Mouse (Mus musculus) stomach, embryonic 14.5 days (tissue): ENCODE measurements at regions not wholly inside any gene's neighbourhood (a gene's known extent, or its start where the extent isn't known, plus 50 kb on each side); places are given as distances from the start of the nearest gene placed in this dataset.

ENCODE experiments used
- ATAC-seq: fragments of 200-750 bp; cut with Nextera tagmentation; 2 replicates; pipeline ENCODE4 v1.8.0; 2017; ENCODE audit warnings: low read depth, moderate TSS enrichment; ENCODE audit not compliant: insufficient number of reproducible peaks, insufficient read depth, low FRiP score
- H3K27ac ChIP-seq: fragments of 300-500 bp; sonication (generic); 2 replicates; pipeline ENCODE4 v1.5.1; 2014; ENCODE audit warnings: mild to moderate bottlenecking, low read length, moderate library complexity, mixed read lengths
- H3K27me3 ChIP-seq: fragments of 300-500 bp; sonication (generic); 2 replicates; pipeline ENCODE4 v1.6.1; 2014; ENCODE audit warnings: low read length, control low read depth, mixed read lengths; ENCODE audit not compliant: control insufficient read depth, insufficient read depth
- H3K36me3 ChIP-seq: fragments of 300-500 bp; sonication (generic); 2 replicates; pipeline ENCODE4 v1.6.1; 2014; ENCODE audit warnings: mild to moderate bottlenecking, control low read depth, low read length, moderate library complexity, mixed read lengths; ENCODE audit not compliant: control insufficient read depth, insufficient read depth
- H3K4me1 ChIP-seq: fragments of 300-500 bp; sonication (generic); 2 replicates; pipeline ENCODE4 v1.6.1; 2014; ENCODE audit warnings: low read length, control low read depth, mixed read lengths; ENCODE audit not compliant: control insufficient read depth, insufficient read depth
- H3K4me2 ChIP-seq: fragments of 300-500 bp; sonication (generic); replicated peaks from 2 replicates; pipeline ENCODE4 v1.6.1; 2014; ENCODE audit warnings: low read depth, low read length, control low read depth
- H3K4me3 ChIP-seq: fragments of 300-500 bp; sonication (generic); 2 replicates; pipeline ENCODE4 v1.5.1; 2014; ENCODE audit warnings: low read depth, low read length, control low read depth
- H3K9ac ChIP-seq: fragments of 300-500 bp; sonication (generic); replicated peaks from 2 replicates; pipeline ENCODE4 v1.6.1; 2014; ENCODE audit warnings: low read depth, mild to moderate bottlenecking, control low read depth, low read length, moderate library complexity, mixed read lengths
- H3K9me3 ChIP-seq: fragments of 300-500 bp; sonication (generic); 2 replicates; pipeline ENCODE4 v1.6.1; 2016; ENCODE audit warnings: low read depth, low read length, control low read depth; ENCODE audit not compliant: control insufficient read depth
- WGBS: fragments of 180-500 bp; shearing (Covaris S2); extraction: QIAGEN DNeasy Blood & Tissue Kit; methylation state at CpG from one replicate; pipeline ENCODE4 v1.1.7; 2014; 5-methylcytosine and 5-hydroxymethylcytosine counted together

- 26% methylated on average over 6 of the region's 6 CpGs for WGBS
- Histone ChIP-seq H3K27ac (no peak overlapping the region), H3K27me3 (no peaks in the 10 kb centered on the region), H3K9me3 (no peaks in the 10 kb centered on the region), H3K4me2 (0 out of 2 replicates have a peak overlapping the region, but pooled peaks have one; percentile 7), H3K36me3 (no peaks in the 10 kb centered on the region), H3K4me3 (no peak overlapping the region), H3K4me1 (no peaks in the 10 kb centered on the region), H3K9ac (no peak overlapping the region)
- no peak for ATAC-seq
Measured at GRCm38 (mm10) chr19:30380515-30381206, 147.9 kb downstream of the Mbl2 start.

GRCm38 (mm10) chr19:30393791-30394190 lies 155.7 kb downstream of the Dkk1 start:
- Histone ChIP-seq H3K4me2 (no peak overlapping the region), H3K9ac (no peak overlapping the region), H3K4me1 (0 out of 2 replicates have a peak, but pooled peaks cover 3% of the 10 kb centered on the region), H3K36me3 (no peaks in the 10 kb centered on the region), H3K27me3 (no peaks in the 10 kb centered on the region), H3K27ac (no peak overlapping the region), H3K9me3 (no peaks in the 10 kb centered on the region), H3K4me3 (no peak overlapping the region)
- 30% methylated on average over 5 of the region's 5 CpGs for WGBS
- ATAC-seq: no peak

GRCm38 (mm10) chr19:30406943-30407342 lies 142.5 kb downstream of the Dkk1 start:
- H3K36me3 ChIP-seq: no peaks in the 10 kb centered on the region
- no peak for ATAC-seq
- no peak overlapping the region for H3K4me3 ChIP-seq
- no peak overlapping the region for H3K27ac ChIP-seq
- no peak overlapping the region for H3K4me2 ChIP-seq
- no peak overlapping the region for H3K9ac ChIP-seq
- no peaks in the 10 kb centered on the region for H3K4me1 ChIP-seq
- 84% methylated on average over 6 of the region's 6 CpGs for WGBS
- no peaks in the 10 kb centered on the region for H3K9me3 ChIP-seq
- no peaks in the 10 kb centered on the region for H3K27me3 ChIP-seq

DNA sequence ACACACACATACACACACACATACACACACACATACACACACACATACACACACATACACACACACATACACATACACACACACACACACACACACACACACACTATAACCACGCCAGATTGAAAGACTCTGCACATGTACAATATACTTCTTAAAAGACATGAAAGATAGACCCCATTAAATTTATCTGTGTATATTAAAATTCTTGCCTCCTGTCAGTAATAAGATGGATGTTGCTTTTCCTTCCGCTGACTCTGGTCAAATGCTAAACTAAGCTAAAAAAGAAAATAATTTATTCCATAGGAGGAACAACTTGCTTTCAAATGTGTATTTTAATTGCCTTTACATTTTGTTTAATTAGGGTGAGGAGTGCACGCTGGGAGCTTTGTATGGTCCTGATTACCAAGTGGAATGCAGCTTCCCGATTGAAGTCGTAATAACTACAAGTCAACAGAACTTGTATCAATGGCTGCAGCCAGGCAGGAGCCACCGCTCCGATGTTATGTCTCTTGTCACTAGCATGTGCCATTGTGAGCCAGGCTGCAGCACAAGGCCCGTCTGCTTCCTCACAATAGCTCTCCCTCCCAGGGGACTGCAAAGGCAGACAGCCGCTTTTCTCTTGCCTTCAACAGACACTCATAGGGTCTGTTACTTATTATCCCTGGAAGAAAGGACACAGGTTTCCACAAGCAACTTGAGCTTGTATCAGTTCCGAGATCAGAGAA lies 129.7 kb downstream of the Dkk1 start:
- H3K4me3 ChIP-seq: no peak overlapping the region
- no peaks in the 10 kb centered on the region for H3K4me1 ChIP-seq
- no peaks in the 10 kb centered on the region for H3K27me3 ChIP-seq
- WGBS: 24% methylated on average over 10 of the region's 10 CpGs
- H3K27ac ChIP-seq: no peak overlapping the region
- H3K4me2 ChIP-seq: no peak overlapping the region
- no peaks in the 10 kb centered on the region for H3K9me3 ChIP-seq
- ATAC-seq: no peak
- H3K9ac ChIP-seq: no peak overlapping the region
- no peaks in the 10 kb centered on the region for H3K36me3 ChIP-seq

- ATAC-seq: no peak
- WGBS: 78% methylated on average over 2 of the region's 2 CpGs
- H3K4me3 ChIP-seq: no peak overlapping the region
Measured at GRCm38 (mm10) chr19:30425627-30426026, 123.8 kb downstream of the Dkk1 start.

DNA sequence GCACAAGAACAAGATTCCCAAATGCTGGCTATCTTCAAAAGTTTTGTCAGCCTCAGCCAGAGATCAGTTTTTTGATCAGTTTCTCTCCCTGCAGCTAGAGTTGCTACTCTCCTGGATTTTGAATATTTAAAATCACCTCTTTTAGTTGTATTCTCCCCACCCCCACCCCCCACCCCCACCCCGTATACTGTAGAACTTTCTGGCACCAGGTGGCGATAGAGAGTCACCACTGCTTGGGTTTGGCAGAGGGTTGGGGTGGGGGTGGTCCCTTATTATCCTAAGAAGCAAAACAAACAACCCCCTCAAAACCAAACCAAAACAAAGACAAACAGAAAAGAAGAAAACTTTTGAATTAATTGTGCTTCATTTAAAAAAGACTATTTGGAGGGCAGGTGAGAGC lies 122.0 kb downstream of the Dkk1 start:
- ATAC-seq: no peak
- no peaks in the 10 kb centered on the region for H3K27me3 ChIP-seq
- no peaks in the 10 kb centered on the region for H3K4me1 ChIP-seq
- no peak overlapping the region for H3K4me2 ChIP-seq
- no peak overlapping the region for H3K27ac ChIP-seq
- no peak overlapping the region for H3K4me3 ChIP-seq
- 10% methylated on average over 2 of the region's 2 CpGs for WGBS
- no peaks in the 10 kb centered on the region for H3K9me3 ChIP-seq
- H3K9ac ChIP-seq: no peak overlapping the region
- H3K36me3 ChIP-seq: no peaks in the 10 kb centered on the region

More at GRCm38 (mm10) chr19:30425627-30426026, 123.8 kb downstream of the Dkk1 start:
- Histone ChIP-seq H3K9ac (no peak overlapping the region), H3K27me3 (no peaks in the 10 kb centered on the region), H3K36me3 (no peaks in the 10 kb centered on the region), H3K4me2 (no peak overlapping the region), H3K9me3 (no peaks in the 10 kb centered on the region), H3K27ac (no peak overlapping the region), H3K4me1 (no peaks in the 10 kb centered on the region)

GRCm38 (mm10) chr19:30433141-30433540 lies 116.3 kb downstream of the Dkk1 start:
- WGBS: 93% methylated on average over 1 of the region's 1 CpGs
- no peak overlapping the region for H3K9ac ChIP-seq
- H3K36me3 ChIP-seq: no peaks in the 10 kb centered on the region
- no peaks in the 10 kb centered on the region for H3K9me3 ChIP-seq
- no peak for ATAC-seq
- H3K4me1 ChIP-seq: no peaks in the 10 kb centered on the region
- no peak overlapping the region for H3K27ac ChIP-seq
- H3K27me3 ChIP-seq: no peaks in the 10 kb centered on the region
- H3K4me2 ChIP-seq: no peak overlapping the region
- no peak overlapping the region for H3K4me3 ChIP-seq

DNA sequence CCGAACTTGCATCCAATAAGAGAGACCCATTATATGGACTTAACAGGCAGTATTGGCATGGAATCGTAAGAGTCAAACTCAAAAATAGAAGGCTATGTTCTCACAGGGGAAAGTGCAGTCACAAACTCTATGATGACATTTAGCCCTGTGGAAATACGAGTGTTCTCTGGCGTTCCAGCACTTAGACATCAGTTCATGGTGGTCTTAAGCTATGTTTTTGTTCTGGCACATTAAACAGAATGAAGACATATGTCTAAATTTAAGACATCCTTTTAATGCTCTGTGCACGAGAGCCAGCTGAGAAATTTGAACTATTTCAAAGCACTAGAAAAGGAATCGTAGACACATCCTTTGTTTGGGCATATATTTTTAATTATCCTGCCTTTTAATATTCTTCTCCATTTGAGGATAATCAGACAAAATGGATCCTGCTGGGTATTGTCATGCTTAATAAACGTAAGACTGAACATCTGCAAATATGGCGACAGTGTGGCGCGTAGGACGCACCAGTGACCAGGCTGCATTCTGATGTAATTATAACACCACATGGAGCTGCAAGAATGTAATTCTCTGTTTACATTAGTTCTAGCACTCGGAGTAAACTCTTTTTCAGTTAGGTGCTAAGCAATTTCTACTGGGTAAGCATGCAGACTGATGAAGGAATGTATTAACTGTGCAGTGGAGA lies 114.3 kb downstream of the Dkk1 start:
- H3K4me3 ChIP-seq: no peak overlapping the region
- ATAC-seq: no peak
- no peak overlapping the region for H3K9ac ChIP-seq
- H3K4me2 ChIP-seq: no peak overlapping the region
- H3K4me1 ChIP-seq: no peaks in the 10 kb centered on the region
- WGBS: 56% methylated on average over 12 of the region's 12 CpGs
- no peak overlapping the region for H3K27ac ChIP-seq
- H3K9me3 ChIP-seq: no peaks in the 10 kb centered on the region
- no peaks in the 10 kb centered on the region for H3K27me3 ChIP-seq
- H3K36me3 ChIP-seq: no peaks in the 10 kb centered on the region
